Mouse (Mus musculus): ENCODE results near the gene Coro1c. TPM values are rescaled to one million over a fixed set of nuclear protein-coding genes. Genes with fewer than 3 reads are reported as not detected.

The Coro1c gene
- polyA plus RNA-seq, 1 experiment from 2014 or later = 131 TPM

DNA sequence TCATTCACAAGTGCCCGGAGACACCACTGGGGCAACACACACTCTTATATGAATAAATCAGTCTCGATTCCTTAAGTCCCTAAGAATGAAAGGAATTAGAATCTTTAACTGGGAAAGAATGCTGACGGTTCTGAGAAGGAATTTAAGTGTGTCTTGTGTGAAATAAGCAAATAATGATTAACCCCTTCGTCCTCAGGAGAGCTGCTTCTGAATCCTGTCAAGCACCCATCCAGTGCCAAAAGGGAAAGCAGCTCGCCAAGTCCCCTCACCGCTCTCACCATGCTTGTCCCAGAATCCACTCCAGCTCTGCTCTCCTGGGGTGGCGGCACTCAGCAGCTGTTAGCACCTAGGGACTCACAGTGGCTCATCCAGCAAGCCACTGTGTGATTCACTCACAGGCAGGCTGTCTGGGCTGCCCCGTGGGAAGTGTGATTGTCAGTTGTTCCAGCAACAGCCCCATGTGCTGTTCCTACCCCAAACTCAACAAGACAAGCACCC is 7.4 kb downstream of the Coro1c start:
- Histone ChIP-seq H3K4me1 (ENCODE audit: control insufficient read depth, insufficient read depth, low read length) (peaks cover 40% of the 10 kb centered on the region), H3K4me2 (replicated peaks; ENCODE audit: low read depth, low read length) (no peak overlapping the region), H3K4me3 (ENCODE audit: low read depth, low read length) (no peak overlapping the region), H3K9ac (replicated peaks; ENCODE audit: low read depth, low read length) (no peak overlapping the region), H3K36me3 (ENCODE audit: control insufficient read depth, insufficient read depth, low read length) (no peaks in the 10 kb centered on the region), H3K9me3 (ENCODE audit: control insufficient read depth, low read depth, low read length) (no peaks in the 10 kb centered on the region), H3K27me3 (ENCODE audit: control insufficient read depth, insufficient read depth, low read length) (no peaks in the 10 kb centered on the region), H3K27ac (ENCODE audit: low read length) (no peak overlapping the region)
- 30% methylated on average over 8 of the region's 8 CpGs for WGBS
- ATAC-seq (ENCODE audit: insufficient number of reproducible peaks, insufficient read depth, low FRiP score, low read depth) = no peak

DNA sequence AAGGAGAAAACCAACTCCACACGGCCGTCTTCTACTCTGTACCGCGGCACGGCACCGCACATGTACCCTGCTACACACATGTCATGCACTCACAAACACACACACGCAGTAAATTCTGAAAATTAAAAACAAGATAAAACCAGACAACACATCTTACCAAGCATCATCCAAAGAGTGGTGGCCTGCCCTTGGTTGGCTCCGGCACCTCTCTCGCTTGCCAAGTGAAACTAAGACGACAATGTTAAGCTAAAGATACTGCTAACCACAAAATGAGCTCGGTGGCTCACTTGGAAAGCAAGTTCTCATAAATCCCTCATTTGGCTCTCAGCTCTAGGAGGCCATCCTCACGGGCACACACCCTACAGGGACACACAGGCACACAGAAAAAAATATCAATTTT is 9.0 kb downstream of the Coro1c start:
- H3K27ac ChIP-seq (ENCODE audit: low read length) = no peak overlapping the region
- WGBS = 88% methylated on average over 12 of the region's 12 CpGs
- no peaks in the 10 kb centered on the region for H3K27me3 ChIP-seq (ENCODE audit: control insufficient read depth, insufficient read depth, low read length)
- no peak for ATAC-seq (ENCODE audit: insufficient number of reproducible peaks, insufficient read depth, low FRiP score, low read depth)
- no peaks in the 10 kb centered on the region for H3K9me3 ChIP-seq (ENCODE audit: control insufficient read depth, low read depth, low read length)
- no peaks in the 10 kb centered on the region for H3K36me3 ChIP-seq (ENCODE audit: control insufficient read depth, insufficient read depth, low read length)
- H3K4me3 ChIP-seq (ENCODE audit: low read depth, low read length) = no peak overlapping the region
- H3K9ac ChIP-seq (replicated peaks; ENCODE audit: low read depth, low read length) = no peak overlapping the region
- peaks cover 26% of the 10 kb centered on the region for H3K4me1 ChIP-seq (ENCODE audit: control insufficient read depth, insufficient read depth, low read length)
- H3K4me2 ChIP-seq (replicated peaks; ENCODE audit: low read depth, low read length) = no peak overlapping the region

DNA sequence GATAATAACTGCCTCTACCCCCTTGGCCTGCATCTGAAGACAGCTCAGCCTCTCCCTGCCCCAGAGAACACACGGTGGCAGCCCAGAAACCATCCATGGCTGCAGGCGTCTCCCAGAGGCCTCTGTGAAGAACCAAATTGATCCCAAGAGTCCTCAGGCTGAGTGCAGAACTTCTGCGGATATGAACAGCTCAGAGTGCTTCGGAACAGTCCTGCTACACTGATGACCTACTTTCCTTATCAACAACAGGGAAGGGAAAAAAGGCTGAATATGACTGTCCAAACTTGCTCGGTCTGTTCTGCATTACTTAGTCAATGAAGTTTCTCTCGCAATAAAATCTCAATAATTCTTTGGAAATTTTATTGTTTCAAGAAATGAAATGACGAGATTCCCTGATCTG is 16.6 kb downstream of the Coro1c start:
- no peak for ATAC-seq (ENCODE audit: insufficient number of reproducible peaks, insufficient read depth, low FRiP score, low read depth)
- no peak overlapping the region for H3K4me2 ChIP-seq (replicated peaks; ENCODE audit: low read depth, low read length)
- H3K27ac ChIP-seq (ENCODE audit: low read length) = no peak overlapping the region
- no peak overlapping the region for H3K4me3 ChIP-seq (ENCODE audit: low read depth, low read length)
- peaks cover 27% of the 10 kb centered on the region; the same call in 1 of the 2 replicates for H3K4me1 ChIP-seq (ENCODE audit: control insufficient read depth, insufficient read depth, low read length)
- H3K9me3 ChIP-seq (ENCODE audit: control insufficient read depth, low read depth, low read length) = no peaks in the 10 kb centered on the region
- no peak overlapping the region for H3K9ac ChIP-seq (replicated peaks; ENCODE audit: low read depth, low read length)
- no peaks in the 10 kb centered on the region for H3K36me3 ChIP-seq (ENCODE audit: control insufficient read depth, insufficient read depth, low read length)
- 83% methylated on average over 7 of the region's 7 CpGs for WGBS
- no peaks in the 10 kb centered on the region for H3K27me3 ChIP-seq (ENCODE audit: control insufficient read depth, insufficient read depth, low read length)

DNA sequence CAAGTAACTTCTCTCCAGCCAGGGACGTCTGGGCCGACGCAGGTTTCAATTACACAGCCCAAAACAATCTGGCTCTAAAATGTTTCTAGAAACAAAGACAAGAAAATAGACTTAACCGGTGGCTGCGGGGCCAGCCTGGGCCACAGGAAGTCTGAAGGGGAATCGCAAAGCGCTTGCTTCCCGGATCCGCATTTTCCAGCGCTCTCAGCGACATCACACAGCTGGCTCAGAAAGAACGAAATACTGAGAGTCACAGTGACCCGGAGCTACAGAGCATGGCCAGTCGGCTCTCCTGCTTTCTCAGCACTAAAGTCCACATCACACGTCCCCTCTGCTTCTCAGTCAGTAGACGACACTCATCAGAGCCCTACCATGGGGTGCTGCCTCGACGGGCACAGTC is 17.7 kb downstream of the Coro1c start:
- Histone ChIP-seq H3K36me3 (ENCODE audit: control insufficient read depth, insufficient read depth, low read length) (no peaks in the 10 kb centered on the region), H3K27me3 (ENCODE audit: control insufficient read depth, insufficient read depth, low read length) (no peaks in the 10 kb centered on the region), H3K27ac (ENCODE audit: low read length) (peak overlapping the region; percentile 58; the same call in 1 of the 2 replicates), H3K4me2 (replicated peaks; ENCODE audit: low read depth, low read length) (no peak overlapping the region), H3K4me3 (ENCODE audit: low read depth, low read length) (no peak overlapping the region), H3K9me3 (ENCODE audit: control insufficient read depth, low read depth, low read length) (no peaks in the 10 kb centered on the region), H3K4me1 (ENCODE audit: control insufficient read depth, insufficient read depth, low read length) (peaks cover 30% of the 10 kb centered on the region; the same call in 1 of the 2 replicates), H3K9ac (replicated peaks; ENCODE audit: low read depth, low read length) (no peak overlapping the region)
- WGBS = 75% methylated on average over 18 of the region's 18 CpGs
- no peak for ATAC-seq (ENCODE audit: insufficient number of reproducible peaks, insufficient read depth, low FRiP score, low read depth)

DNA sequence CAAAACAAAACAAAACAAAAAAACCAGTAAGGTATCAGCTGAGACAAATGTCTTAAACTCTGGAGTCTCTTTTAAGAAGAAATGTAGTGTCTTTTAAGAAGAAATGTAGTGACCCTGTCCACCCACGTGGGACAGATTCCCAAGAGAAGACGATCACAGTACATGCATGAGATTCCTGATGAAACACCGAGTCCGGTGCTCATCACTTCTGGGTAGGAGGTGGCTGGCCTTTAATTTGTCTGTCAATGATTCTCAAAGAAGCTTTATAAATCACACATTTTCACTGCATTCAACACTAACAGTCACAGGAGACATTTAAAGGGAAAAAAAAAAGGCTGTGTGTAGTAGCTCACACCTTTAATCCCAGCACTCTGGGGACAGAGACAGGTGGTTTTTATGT is 18.6 kb downstream of the Coro1c start:
- H3K27me3 ChIP-seq (ENCODE audit: control insufficient read depth, insufficient read depth, low read length) = no peaks in the 10 kb centered on the region

DNA sequence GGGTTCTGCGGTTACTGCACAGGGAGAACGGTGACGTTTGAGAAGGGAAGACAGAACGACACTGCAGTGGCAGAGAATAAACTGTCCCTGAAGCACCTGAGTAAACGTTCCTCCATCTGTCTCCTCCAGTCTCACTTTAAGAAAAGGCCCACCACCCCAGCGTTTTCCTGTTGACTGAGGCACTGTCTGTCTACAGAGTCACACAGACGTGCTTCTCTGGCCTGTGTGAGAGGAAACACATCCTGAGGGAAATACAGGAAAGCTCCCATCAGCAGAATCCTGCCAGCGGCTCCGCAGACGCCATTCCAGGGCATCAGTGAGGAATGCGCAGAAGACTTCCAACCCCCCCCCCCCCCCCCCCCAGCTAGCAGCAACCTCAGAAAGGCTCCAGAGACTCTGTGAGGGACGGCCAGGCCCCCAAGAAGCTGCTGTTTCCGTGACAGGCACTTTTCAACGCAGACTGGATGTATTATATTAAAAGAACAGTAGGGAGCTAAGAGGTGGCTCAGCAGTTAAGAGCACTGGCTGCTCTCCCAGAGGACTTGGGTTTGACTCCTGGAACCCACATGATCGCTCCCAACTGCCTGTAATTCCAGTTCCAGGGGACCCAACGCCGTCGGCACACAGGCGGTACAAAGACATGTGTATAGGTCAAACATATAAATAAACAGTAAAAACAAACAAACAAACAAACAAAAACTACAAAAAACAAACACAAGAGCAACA is 19.2 kb downstream of the Coro1c start:
- Histone ChIP-seq H3K4me3 (ENCODE audit: low read depth, low read length) (no peak overlapping the region), H3K27ac (ENCODE audit: low read length) (peak overlapping the region; percentile 59; the same call in 1 of the 2 replicates), H3K27me3 (ENCODE audit: control insufficient read depth, insufficient read depth, low read length) (no peaks in the 10 kb centered on the region), H3K9ac (replicated peaks; ENCODE audit: low read depth, low read length) (no peak overlapping the region), H3K4me2 (replicated peaks; ENCODE audit: low read depth, low read length) (no peak overlapping the region), H3K9me3 (ENCODE audit: control insufficient read depth, low read depth, low read length) (no peaks in the 10 kb centered on the region), H3K36me3 (ENCODE audit: control insufficient read depth, insufficient read depth, low read length) (no peaks in the 10 kb centered on the region), H3K4me1 (ENCODE audit: control insufficient read depth, insufficient read depth, low read length) (peaks cover 33% of the 10 kb centered on the region; the same call in 1 of the 2 replicates)
- WGBS = 18% methylated on average over 19 of the region's 19 CpGs
- ATAC-seq (ENCODE audit: insufficient number of reproducible peaks, insufficient read depth, low FRiP score, low read depth) = peak; percentile 14; the same call in 1 of the 2 replicates

More for the DNA sequence above, 18.6 kb downstream of the Coro1c start:
- peaks cover 33% of the 10 kb centered on the region; the same call in 1 of the 2 replicates for H3K4me1 ChIP-seq (ENCODE audit: control insufficient read depth, insufficient read depth, low read length)
- no peaks in the 10 kb centered on the region for H3K36me3 ChIP-seq (ENCODE audit: control insufficient read depth, insufficient read depth, low read length)
- no peak overlapping the region for H3K4me3 ChIP-seq (ENCODE audit: low read depth, low read length)
- H3K9ac ChIP-seq (replicated peaks; ENCODE audit: low read depth, low read length) = no peak overlapping the region
- no peak for ATAC-seq (ENCODE audit: insufficient number of reproducible peaks, insufficient read depth, low FRiP score, low read depth)
- H3K27ac ChIP-seq (ENCODE audit: low read length) = no peak overlapping the region
- WGBS = 50% methylated on average over 4 of the region's 4 CpGs
- no peak overlapping the region for H3K4me2 ChIP-seq (replicated peaks; ENCODE audit: low read depth, low read length)
- H3K9me3 ChIP-seq (ENCODE audit: control insufficient read depth, low read depth, low read length) = no peaks in the 10 kb centered on the region

- Histone ChIP-seq H3K4me3 (ENCODE audit: low read depth, low read length) (no peak overlapping the region), H3K9ac (replicated peaks; ENCODE audit: low read depth, low read length) (no peak overlapping the region), H3K27ac (ENCODE audit: low read length) (peak overlapping the region; percentile 59; the same call in 1 of the 2 replicates), H3K4me2 (replicated peaks; ENCODE audit: low read depth, low read length) (no peak overlapping the region), H3K36me3 (ENCODE audit: control insufficient read depth, insufficient read depth, low read length) (no peaks in the 10 kb centered on the region), H3K27me3 (ENCODE audit: control insufficient read depth, insufficient read depth, low read length) (no peaks in the 10 kb centered on the region), H3K9me3 (ENCODE audit: control insufficient read depth, low read depth, low read length) (no peaks in the 10 kb centered on the region), H3K4me1 (ENCODE audit: control insufficient read depth, insufficient read depth, low read length) (peaks cover 38% of the 10 kb centered on the region)
- 85% methylated on average over 5 of the region's 5 CpGs for WGBS
- ATAC-seq (ENCODE audit: insufficient number of reproducible peaks, insufficient read depth, low FRiP score, low read depth) = no peak
Observed at GRCm38 (mm10) chr5:113888186-113888795, 20.3 kb downstream of the Coro1c start.

DNA sequence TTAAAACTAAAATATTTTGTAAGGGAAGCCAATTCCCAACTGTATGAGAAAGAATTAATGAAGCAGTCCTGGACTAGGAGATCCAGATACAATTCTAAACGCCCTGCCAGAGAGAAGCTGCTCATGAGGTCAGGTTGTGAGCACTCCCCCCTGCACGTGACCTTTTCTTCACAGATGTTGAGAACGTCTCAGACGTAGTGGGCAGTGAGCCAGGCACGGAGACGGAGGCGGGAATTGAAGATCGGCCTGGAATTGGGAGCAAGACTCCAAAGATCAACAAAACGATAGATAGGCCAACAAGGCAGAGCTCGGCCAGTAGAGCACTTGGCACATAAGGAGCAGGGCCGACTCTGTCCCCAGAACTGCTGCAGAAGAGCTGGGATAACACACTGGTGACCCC is 21.4 kb downstream of the Coro1c start:
- Histone ChIP-seq H3K4me1 (ENCODE audit: control insufficient read depth, insufficient read depth, low read length) (peaks cover 49% of the 10 kb centered on the region), H3K36me3 (ENCODE audit: control insufficient read depth, insufficient read depth, low read length) (no peaks in the 10 kb centered on the region), H3K4me2 (replicated peaks; ENCODE audit: low read depth, low read length) (no peak overlapping the region), H3K27ac (ENCODE audit: low read length) (no peak overlapping the region), H3K27me3 (ENCODE audit: control insufficient read depth, insufficient read depth, low read length) (no peaks in the 10 kb centered on the region), H3K4me3 (ENCODE audit: low read depth, low read length) (no peak overlapping the region), H3K9ac (replicated peaks; ENCODE audit: low read depth, low read length) (no peak overlapping the region), H3K9me3 (ENCODE audit: control insufficient read depth, low read depth, low read length) (no peaks in the 10 kb centered on the region)
- 21% methylated on average over 11 of the region's 11 CpGs for WGBS
- ATAC-seq (ENCODE audit: insufficient number of reproducible peaks, insufficient read depth, low FRiP score, low read depth) = no peak

All from stomach, embryonic 14.5 days (tissue).